Mouse (Mus musculus): Measurements from ENCODE around the gene Anapc13. TPM values are rescaled to one million over a fixed set of nuclear protein-coding genes. Genes with fewer than 3 reads are reported as not detected.

Anapc13 gene
- polyA plus RNA-seq, 2 experiments from 2014 or later = 87.9 to 116 TPM

DNA sequence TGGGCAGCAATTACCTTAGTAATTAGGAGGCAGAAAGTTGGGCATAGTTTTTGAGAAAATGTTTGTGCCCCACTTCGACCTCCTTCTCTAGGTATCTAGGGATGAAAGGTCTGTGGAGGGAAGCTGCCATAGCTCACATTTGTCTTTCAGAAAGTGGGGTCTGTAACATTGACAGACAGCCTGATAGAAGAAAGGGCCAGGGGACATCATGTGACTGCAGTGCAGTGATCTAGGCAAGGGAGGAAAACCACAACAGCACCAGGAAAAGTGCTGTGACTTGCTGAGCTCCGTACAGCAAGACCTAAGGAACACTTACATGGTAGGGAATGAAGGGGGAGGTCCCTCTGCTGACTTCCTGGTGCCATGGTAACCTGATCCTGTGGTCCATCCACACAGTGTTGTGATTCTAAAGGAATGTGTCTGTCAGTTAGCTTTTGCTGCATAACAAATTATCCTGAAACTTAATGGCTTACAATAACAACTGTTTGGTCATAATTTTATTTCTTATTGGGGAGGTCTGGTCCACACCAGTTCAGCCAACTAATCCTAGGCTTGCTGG, 5.6 kb downstream of the Anapc13 start:
- no peak for ATAC-seq

DNA sequence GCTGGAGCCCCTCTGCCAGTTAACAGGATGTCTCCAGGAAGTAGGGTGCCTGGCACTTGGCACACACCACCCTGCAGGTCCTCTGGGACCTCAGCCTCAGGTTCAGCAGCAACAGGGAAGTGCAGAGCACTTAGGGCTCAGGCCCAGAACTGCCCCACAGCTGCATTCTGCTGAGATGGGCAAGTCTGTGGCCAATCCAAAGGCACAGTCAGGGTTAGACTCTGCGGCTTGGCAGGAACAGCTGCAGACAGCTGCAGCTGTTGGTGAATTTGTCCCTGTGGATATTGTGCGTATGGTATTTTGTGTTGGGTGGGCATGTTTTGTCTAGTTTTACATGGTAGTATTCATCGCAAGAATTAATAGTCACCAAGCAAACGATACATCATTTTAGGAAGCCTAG, 6.1 kb downstream of the Anapc13 start:
- no peak for ATAC-seq

DNA sequence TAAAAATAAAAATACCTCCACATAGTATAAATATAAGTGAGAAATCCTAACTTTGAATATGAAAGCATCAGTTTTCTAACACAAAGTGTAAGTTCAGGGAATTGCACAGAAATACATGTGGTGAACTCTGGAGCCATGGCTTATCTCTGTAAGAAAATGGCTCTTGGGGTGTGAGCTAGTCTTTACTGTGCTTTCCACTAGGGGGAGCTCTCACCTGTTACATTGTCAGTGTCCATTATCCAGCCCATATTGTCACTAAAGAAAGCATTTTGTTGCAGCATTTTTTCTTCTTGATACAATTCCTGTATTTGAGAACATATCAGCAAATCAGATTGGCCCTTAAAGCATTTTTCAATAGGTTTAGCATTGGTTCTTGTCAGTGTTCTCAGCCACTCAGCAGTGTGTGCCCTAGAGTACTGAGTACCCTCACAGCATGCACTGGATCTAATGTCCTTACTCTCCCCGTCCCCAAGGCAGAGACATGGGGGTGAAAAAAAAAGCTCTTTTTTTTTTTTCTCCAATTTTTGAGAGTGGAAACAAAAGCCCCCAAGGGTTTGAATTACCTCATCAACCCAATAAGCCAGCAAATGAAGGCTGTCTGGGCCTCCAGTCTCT, 6.9 kb downstream of the Anapc13 start:
- ATAC-seq = peak; percentile 92

DNA sequence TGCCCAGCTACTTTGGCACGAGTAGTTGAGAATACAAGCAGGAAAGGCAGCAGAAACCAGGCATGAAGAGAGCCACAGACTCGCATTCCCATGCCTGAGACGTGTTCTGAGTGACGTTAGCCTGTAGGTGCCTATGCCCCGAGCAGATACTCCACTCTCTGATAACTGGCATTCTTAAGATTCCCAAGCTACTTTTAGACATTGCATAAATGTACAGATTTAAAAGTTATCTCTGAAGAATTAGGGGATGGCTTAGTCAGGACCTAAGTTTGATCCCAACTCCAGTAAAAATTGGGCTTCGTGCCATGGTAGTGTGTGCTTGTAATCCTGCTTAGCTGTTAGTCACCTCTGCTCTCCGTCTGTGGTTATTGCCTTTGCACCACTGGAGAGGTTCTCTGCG, 8.4 kb downstream of the Anapc13 start:
- no peak for ATAC-seq

DNA sequence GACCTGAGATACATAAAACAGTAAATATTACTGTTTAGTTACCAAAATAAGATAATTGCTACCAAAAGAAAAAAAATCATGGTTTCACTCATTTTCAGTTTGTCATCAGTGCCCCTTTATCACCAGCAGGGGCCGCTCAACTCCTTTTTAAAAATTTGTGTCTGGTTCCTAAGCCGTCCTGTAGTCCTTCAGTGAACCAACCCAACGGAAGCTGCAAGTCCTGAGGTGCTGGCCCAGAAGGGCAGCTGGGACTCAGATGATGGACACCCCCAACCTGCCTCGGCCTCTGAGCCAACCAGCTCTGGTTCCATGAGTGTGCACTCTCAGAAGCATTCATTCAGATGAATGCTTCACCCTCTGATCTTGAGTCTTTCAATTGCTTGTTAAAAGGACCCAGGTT, 10.5 kb downstream of the Anapc13 start:
- peak; percentile 66 for ATAC-seq

DNA sequence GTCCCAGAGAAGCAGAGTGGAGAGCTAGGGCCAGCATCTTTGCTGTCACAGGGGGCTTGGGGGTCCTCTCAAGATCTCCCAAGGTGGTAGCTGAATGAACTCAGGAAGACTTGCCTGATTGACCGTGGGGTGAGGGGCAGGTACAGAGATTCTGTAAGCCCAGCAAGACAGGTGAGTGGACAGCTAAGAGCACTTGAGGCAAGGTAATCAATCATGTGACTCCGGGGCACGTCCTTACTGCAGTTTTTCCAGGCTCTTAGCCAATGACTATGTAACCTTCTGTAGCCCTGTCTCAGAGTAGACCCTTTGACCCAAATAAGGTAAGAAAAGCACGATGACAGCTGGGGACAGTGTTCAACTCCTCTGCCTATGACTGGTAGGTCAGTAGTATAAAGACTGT, 11.0 kb downstream of the Anapc13 start:
- ATAC-seq = no peak

DNA sequence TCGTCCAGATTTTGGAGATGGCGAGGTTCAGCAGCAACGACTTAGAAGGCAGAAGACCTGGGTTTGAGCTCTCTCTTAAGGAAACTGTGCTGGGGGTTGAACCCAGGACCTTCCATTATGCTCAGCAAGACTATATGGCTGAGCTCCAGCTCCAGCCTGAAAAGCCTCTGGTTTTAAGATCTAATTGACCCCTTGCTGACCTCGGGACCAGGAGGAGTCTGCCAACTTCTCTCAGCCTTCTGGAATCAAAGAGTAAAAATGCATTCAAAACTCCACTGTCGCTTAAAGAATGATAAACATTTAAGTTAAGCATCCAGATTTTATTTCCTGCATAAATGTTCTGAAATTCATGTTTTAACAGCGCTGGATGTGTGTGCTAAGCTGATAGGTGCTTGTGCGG, 12.9 kb downstream of the Anapc13 start:
- ATAC-seq = no peak

DNA sequence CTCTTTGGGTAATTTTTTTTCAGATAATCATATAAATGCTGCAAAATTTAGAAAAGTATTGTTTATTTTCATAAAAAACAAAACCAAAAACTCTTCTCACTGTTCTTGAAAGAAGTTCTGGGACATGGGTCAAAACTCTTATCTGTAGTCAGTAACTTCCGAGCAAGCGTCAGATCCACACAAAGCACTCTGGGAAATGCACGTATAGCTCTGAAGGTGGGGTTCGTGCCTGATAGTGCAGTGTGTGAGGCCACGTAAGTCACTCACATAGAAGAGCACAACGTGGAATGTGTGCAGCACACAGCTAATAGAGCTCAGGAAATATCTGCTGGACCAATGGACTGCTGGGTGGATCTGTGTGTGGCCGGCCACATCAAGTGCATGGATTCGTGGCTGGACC, 13.4 kb downstream of the Anapc13 start:
- ATAC-seq = no peak

DNA sequence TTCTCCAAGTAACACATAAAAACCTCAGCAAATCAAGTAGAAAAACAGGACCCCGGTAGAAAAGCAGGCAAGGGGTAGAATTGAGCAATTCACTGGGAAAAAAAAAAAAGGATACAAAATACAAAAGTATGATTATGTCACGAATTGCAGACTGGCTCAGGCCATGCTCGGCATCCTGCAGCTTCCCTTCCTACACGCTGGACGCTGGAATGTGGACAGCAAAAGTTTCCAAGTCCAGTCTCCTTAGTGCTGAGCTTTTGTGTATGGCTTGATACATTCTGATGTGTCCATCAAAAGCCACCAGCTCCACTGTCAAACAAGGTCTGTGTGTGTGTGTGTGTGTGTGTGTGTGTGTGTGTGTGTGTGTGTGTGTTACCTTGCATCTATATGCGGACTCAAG, 15.4 kb downstream of the Anapc13 start:
- ATAC-seq = no peak

DNA sequence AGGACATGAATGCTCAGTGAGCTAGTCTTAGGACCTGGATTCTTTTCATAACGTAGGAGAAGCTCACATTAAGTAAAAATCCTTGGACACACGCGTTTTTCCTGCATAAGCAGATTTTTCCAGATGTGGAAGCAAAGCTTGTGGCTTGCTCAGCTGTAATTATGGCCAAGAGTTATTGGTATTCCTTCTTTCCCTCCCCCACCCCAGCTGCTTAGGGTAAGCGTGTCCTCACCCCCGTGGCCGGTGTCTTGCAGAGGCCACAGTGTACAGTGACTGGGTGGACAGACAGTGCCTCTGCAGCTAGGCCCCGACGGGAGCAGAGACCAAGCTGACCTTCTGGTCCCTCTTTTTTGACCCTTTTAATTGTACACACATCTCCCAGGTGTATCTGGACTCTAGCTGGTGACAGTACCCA, 17.0 kb downstream of the Anapc13 start:
- no peak for ATAC-seq

DNA sequence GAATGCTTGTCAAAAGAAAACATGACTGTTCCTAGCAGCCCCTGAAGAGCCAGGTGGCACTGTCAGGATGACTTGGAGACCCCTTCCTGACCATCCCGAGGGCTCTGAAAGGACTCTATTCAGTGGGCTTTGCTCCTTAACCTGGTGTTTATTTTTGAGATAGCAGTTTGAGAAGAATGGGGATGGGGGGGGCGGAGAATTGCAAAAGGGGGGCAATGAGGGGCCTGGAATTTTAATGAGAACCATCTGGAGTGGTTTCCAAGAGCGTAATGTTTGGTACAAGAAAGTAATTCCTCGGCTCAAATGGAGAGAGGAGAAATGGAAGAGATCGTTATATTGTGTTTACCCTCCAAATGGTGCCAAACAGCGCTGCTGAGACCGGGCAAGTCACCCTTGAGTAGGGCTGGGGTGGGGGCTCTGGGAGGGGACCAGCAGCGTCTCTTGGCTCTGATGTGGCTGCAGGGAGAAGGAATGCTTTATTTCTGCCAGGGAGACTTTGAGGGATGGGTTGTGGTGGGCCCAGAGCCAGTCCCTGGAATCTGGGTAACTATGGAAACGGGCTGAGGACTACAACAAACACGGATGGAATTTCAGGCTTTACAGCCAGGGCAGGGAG, 17.5 kb downstream of the Anapc13 start:
- ATAC-seq = no peak

DNA sequence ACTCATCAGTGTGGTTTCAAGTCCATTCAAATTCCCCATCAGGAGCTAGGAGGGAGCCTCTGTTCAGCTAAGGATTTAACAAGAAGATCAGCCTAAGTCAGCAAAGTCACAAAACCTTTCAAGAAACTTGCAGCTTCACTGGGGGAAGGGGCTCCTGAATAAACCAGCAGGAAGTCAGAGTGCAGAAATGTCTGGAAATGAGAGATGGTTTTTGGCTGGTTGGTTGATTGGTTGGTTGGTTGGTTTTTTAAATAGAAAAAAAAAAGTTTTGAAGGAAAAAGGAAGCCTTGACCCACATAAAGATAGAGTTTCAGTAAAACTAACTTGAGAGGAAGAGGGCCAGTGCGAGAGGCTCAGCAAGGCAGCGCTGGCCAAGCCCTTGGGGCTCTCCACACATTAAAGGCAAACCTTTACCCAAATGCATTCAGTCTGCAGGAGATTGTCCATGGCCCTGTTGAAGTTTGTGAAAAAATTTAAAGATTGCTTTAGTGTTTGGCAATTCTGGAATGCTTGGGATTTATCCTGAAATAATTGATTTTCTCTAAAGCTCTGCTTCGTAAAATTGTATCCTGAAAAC, 19.1 kb downstream of the Anapc13 start:
- no peak for ATAC-seq

DNA sequence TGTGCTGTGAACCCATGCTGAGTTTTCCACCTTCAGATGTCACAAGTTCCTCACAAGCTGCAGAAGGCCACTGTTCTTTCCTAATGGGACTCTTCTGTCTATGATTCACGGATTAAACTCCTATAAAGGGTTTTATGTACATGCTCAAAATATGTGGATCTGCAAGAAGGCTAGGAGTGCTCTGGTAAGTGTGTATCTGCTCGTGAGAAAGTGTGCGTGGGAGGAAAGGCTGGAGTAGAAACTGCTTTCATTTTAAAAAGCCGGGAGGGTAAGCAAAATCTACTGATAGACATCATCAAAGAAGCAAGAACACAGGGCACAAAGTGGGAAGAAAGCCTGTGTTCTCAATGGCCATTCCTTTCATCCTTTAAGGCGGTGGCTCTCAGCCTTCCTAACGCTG, 20.9 kb downstream of the Anapc13 start:
- no peak for ATAC-seq

DNA sequence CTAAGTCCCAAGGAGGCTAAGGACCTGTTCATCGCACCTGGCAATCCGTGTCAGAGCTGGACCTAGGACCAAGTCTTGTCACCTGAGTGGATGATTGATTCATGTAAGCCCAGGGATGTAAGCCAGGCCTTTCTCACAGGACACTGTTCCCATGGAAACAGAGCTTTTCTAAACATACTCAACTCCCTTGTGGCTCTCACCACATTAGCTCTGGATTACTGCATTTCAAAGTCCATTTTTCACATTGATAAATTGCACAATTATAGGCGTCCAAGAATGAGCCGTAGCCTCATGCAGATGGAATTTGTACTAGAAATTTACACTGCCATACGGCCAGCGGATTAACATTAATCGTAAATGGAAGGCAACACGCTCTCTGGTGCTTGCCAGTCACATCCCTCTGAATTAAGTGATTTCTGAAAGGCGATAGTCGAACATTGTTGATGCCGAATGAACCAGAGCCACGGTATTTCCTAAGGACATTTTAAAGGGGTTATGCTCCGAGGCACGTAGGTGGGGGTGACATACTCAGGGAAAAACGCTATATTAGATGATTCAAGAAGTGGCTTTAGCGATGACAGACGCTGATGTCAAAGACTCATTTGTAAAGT, 23.9 kb downstream of the Anapc13 start:
- ATAC-seq = no peak

DNA sequence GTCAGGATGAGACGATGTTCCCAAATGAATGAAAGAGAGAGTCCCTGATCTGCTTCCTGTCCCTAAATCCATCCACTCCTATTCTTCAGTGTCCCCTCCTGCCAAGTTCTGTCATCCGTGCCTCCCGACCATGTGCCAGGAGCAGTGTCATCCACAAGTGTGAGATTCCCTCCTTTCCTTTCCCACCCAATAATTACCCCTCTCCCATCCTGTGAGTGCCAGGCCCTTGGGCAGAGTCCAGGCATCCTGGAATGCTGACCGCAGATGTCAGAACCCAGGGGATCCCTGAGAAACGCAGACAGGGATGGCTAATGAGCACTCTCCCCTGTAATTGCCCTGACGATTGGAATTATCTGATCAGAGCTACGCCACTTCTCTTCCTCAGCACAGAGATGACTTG, 24.5 kb downstream of the Anapc13 start:
- no peak for ATAC-seq

DNA sequence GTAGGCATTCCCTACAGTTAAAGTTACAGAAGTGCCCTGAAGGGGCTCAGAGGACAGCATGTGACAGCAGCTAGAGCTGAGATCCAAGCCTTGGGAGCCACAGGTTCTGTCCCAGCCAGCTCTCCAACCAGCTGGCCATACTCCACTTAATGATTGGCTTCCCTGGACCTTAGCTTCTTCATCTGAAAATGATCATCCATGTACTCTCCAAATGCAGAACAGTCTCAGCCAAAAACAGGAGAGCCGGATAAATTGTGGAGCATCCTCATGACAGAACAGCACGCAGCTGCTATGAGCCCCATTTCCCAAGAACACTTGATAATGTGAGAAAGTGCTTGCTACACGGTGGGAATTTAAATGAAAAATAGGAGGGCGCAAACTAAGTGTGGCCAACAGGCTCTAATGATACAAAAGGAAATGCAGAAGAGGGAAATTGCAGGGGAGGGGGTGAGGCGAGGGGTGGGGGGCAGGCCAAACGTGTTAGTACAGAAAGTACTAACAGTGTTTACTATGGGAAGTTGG, 25.2 kb downstream of the Anapc13 start:
- ATAC-seq = no peak

DNA sequence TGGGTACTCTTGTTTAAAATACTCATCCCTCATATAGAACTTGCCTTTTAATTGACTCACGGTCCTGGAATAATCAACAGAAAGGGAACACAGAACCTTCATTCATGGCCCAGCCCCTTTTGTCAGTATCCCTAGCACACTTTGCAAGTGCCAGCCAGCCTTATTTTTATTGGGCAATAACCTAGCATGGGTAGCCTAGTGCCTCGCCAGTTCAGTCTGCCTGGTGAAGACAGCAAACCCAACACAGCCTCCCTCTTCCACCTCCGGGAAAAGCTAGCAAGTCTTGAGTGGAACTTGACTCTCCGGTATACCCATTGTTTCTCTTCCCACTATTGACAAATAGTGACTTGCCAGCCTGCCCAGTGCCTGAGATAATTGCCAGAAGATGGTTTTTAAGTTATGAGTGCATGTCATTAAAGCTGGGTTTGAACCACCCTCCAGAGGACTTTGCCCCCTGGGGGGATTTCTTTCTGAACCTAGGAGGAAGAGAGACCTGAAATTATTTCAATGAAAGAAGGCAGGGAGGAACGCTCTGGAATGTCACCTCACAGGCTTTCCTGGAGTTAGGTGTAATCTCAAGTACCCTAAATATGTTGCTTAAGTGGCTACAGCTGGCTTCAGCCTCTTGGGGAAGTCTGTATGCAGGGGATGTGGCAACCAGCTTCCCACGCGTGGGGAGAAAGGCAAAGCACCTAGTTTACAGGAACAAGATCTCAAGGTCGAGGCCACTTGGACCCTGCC, 30.4 kb downstream of the Anapc13 start:
- ATAC-seq = no peak

DNA sequence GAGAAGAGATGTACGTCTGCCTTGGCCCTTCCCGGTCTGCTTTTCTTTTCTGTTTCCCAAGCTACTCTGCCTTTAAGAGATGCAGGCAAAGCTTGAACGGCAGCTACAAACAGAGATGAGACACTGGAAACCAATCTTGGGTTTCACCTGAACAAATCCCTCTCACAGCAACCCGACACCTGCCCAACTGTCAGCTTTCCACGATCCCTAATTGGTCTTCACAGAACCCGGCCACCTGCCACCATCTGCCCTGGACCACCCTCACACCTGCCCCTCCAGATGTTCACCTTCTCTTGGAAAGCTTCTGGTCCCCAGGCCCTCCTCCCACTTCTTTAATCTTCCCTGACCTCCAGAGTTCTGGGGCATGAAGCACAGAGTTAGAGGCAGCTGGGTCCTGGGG, 42.0 kb downstream of the Anapc13 start:
- ATAC-seq = no peak

DNA sequence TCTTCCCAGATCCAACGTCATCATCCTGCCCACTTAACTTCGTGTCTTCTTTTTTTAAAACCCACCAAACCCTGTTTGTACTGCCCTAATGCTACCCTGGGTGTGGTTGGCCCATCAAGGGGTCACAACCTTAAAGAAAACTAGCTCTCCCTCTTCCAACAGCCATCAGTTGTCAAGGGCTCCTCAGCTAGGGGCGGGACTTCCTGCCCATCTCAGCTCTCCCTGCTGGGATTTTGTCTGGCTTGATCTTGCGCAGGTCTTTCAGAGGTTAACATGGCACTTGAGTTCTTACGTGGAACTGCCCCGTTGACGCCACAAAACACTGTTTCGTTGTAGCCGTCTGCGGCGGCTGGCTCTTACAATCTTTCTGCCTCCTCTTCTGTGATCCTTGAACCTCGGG, 42.8 kb downstream of the Anapc13 start:
- no peak for ATAC-seq

DNA sequence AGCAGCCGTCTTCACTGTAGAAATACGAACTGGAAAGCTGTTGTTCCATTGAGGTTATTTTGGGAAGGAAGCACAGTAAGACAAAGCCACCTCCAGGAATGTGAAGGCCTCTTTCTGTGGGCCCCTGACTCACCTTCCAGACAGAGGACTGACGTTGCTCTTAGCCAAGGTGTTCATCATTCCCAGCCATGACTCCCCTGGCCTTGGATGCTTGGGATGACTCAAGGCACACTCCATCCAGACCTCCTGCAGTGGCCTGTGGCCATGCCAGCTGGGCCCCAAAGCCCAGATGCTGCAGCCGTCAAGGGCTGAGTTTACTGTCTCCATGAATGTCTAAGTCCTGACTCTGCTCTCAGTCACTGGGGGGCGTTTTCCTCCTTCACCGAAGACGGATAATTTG, 47.3 kb downstream of the Anapc13 start:
- no peak for ATAC-seq

DNA sequence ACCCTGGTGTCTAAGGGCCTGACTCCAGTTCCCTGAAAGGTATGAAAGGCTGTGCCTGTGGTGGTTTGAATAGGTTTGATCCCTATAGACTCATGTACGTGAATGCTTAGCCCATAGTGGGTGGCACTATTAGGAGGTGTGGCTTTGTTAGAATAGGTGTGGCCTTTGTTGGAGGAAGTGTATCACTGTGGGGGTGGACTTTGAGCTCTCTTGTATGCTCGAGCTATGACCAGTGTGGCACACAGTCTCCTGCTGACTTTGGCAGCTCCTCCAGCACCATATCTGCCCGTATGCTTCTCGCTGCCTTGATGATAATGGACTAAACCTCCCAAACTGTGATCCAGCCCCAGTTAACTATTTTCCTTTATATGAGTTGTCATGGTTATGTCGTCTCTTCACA, 49.8 kb downstream of the Anapc13 start:
- ATAC-seq = no peak

DNA sequence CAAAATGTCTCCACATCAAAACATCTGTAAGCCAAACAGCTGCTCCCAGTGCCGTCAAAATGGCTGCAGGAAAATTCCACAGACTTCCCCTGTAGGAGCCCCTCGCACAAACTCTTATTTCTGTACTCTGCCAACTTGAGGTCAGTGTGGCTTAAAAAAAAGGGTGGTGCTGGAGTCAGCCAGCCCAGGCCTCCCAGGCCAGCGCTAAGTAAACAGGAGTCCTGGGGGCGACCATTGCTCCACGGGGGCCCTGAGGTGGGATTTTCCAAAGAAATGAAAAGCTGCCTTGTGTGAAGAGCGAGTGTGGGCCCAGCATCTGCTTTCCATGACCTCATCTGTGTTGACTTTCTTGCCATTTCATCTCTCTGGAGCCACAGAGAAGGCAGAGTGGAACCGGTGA, 55.4 kb downstream of the Anapc13 start:
- ATAC-seq = no peak
